Mouse (Mus musculus) right cerebral cortex, adult 18-20 months (tissue): ENCODE data around the gene Papola.
"Not testable (repeated sequence)": the region's sequence is repeated elsewhere in the genome, so short reads cannot be mapped to it uniquely, and the experiment has no call there.

Experiments
- DNase-seq: peaks from one replicate; pipeline ENCODE4 v3.0.0; 2022; ENCODE audit warnings: mixed read lengths

Papola gene

DNA sequence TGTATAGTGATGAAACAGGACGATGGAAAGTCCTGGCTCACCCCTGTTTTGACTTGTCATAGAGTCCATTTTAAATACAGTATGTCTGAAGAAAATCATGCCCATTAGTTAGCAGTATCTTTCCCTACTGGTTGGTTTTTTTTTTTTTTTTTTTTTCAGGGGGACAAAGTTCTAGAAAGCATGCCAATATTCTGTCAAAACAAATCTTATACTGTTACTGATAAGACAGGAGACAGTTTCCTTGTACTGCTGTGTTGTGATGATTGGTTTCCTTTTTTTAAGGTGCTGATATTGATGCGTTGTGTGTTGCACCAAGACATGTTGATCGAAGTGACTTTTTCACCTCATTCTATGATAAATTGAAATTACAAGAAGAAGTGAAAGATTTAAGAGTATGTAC lies 21.7 kb downstream of the Papola start:
- no peak for DNase-seq

DNA sequence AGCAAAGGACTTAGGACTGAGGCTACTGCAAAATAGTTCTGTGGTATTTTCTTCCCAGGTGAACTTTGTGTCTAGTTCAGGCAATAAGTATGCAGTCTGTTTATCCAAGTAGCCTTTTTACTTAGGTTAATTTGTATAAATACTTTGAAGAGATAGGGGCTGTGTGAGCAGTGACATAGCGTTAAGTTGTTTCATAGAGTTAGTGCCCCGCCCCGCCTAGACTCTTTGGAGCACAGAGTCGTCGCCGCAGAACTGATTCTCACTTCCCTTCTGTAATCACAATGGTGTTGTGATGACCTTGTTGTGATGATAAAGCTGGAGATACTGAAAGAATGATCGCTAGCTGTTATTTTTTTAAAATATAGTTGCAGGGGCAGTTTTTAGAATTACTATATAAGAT lies 22.9 kb downstream of the Papola start:
- DNase-seq = no peak

DNA sequence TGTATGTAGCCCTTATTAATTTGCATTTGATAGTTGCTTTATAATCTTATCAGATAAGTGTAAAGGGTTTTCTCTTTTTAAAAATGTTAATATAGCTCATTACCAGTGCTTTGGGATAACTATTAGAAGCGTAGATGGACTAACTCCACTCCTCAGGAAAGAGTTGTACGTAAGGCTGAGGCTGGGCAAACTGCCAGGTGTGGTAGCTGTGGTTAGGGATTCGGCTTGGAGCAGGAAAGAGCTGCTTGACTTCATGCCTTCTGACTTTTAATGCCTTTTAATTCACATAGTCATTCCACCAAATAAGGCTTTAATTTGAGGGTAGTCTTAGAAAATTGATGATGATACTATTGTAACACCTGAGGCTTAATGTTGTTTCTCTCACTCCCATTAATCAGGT lies 24.5 kb downstream of the Papola start:
- no peak for DNase-seq

DNA sequence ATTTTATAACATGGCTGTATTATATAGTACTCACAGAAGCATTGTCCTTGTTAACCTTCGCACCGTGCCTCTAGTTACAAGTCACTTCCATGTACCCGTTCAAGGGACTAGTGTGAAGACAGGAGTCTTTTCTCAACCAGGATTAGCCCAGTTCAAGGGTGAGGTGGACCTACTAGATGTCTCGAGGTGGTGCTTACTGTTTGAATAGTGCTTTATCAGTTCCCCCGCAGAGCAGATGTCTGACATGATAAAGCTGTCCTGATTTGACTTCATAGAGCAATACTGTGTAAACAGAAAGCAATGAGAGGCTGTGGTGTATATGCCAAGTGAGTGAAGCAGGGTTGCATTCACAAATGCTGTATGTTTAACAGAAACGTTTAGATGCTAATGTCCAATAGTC lies 26.1 kb downstream of the Papola start:
- DNase-seq = no peak

DNA sequence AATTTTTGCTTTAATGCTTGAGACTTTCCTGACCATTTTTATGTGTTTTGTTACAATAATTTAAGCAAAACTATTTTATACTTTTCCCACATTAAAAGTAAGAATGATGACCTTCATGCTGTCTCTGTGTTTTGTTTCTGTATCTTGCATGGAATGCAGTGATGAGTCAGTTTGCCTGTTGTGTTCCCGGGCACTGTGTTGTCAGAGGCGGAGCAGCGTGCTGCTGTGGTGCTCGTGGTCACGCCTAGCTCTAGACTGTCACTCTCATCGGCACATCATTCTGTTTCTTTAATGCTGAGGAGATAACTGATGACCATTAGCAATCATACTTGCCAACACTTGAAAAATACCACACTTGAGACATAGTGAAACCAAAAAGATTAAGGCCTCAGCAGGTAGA lies 29.5 kb downstream of the Papola start:
- no peak for DNase-seq

DNA sequence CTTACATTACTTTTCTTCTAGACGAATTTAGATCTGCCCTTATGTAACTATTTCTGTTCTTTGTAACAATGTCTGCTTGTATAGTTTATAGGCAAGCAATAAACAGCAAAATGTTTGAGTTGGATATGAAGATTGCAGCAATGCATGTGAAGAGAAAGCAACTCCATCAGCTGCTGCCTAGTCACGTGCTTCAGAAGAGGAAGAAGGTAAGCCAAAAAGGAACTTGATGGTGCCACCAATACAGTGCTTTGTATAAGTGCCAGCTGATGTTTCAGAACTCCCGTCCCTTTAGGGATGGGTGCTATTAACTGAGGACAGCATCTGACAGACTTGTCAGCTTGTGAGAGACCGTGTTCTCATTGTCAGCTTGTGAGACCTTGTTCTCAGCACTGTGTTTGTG lies 39.0 kb downstream of the Papola start:
- no peak for DNase-seq

DNA sequence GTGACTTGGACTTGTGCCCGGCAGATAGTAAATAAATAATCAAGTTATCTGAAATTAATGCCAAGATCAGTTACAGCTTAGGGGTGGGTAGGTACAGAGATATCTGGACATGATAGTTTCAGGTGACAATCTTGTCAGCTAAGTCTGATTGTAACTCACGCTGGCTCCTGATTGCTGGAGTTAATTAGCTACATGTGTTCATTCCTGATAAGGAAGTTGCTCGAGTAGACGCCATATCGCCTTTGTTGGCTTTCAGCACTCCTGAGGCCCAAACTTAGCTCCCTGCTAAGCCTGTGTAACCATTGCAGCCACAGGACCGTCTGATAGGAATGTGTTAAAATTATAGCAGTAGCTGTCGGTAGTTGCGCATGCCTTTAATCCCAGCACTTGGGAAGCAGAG lies 40.2 kb downstream of the Papola start:
- no peak for DNase-seq

DNA sequence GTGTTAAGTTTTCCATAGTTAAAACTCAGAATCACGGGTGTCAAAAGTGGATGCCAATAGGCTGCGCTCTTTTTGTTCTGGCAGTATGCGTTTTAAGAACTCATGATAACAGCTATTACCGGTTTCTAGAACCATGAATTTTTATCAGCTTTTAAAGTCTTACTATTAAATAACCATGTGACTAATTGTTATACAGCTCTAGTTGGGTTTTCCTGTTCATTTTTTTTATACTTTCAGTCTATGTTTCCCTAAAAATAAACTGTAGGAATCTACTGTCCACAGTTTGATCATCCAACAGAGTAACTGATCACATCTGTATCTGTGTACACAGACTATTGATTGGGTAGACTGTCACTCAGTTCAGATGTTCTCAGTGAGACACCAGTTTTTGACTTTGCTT lies 40.8 kb downstream of the Papola start:
- DNase-seq = no peak

DNA sequence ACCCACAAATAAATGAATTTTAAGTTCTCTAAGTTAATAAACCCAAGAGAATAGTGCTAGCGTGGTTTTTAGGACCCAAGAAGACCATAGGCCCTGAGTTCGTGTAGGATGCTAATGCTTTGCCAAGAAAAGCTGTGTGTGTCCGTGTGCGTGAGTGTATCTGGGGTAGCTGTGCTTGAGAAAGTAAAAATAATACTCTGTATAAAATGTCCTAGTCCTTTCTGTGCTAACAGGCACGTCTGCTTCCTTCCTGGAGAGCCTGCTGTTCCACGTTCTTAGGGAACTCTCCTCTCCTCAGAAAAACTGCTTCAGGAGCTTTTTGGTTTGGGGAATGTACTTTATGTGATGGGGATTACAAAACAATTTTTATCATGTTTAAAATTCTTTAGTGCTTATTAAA lies 48.0 kb downstream of the Papola start:
- DNase-seq = peak; percentile 56

DNA sequence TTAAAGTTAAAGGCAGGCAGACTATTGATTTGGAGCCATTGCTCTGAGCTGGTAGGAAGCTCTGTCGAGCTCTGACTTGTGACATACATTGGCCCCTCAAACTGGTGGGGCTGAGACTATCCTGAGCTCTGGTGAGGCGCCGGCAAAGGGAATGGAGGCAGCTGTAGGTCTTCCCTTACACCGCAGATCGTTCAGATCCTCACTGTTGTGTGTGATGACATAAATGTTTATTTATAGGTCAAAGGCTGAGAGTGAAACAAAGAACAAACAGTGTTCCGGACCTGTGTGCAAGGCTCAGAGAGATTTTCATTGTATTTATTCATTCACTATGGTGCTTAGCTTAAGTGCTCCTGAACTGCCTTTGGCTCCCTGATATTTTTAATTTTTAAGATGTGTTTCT lies 50.4 kb downstream of the Papola start:
- no peak for DNase-seq

DNA sequence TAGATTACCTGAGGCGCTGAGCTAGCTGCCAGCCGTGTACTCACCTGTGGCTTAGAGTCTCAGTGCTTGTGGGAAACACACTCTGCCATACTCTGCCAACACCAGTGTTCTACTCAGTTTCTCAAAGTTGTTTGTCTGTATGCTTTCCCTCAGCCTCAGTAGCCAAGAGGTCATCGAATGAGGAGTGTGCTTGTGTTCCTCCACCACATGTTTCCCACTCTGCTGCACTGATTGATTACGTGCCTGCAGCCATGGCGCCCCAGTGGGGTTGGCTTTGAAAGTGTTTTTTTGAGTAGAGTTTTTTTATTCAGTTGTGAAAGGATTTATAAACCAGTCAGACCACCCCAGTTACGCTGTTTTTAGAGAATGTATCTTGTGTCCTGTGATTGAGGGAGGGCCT lies 51.1 kb downstream of the Papola start:
- no peak for DNase-seq

DNA sequence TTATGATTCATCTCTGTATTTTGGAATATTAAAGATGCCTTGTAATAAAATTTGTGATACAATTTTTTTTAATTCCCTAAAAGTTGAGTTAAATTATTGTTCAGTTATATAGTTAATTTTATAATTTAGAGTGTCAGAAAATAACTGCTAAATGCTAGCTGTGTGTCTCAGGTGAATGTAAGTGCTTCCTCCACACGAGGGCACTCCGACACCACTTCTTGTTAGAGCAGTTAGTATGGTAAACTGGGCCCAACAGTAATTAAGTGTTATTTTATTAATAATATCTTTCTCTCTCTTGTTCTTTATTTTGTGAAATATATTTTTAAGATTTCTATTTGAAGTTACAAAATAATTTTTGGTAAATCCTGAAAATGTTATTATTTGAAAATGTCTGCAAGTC lies 51.7 kb downstream of the Papola start:
- DNase-seq = no peak

DNA sequence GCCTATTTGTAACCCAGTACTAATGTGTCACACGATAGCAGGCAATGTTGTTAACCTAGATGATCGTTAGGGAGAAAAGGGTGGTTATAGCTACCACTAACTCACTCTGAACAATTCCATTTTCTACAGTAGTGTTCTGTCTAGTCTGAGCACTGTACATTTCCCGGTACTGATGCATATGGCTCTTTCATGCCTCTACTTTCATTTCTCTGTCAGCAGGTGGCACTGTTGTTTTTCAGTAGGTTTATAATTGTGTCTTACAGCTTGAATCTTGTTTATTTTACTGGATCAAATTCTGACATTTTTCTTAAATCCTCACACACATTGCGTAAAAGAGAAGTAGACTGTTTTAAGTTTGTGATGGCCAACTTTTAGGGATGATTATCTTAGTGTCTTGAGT lies 54.6 kb downstream of the Papola start:
- DNase-seq = no peak

DNA sequence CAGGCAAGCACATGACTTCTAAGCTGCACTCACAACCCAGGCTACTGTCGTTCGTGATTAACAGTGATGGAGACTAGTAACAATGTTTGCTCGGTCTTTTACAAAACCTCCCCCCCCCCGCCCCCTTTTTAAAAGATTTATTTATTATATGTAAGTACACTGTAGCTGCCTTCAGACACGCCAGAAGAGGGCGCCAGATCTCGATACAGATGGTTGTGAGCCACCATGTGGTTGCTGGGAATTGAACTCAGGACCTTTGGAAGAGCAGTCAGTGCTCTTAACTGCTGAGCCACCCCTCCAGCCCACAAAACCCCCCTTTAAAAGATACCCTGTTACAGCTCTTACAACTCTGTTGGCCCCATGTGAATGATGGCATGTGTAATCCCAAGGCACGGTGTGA lies 56.1 kb downstream of the Papola start:
- DNase-seq = not testable (repeated sequence)

DNA sequence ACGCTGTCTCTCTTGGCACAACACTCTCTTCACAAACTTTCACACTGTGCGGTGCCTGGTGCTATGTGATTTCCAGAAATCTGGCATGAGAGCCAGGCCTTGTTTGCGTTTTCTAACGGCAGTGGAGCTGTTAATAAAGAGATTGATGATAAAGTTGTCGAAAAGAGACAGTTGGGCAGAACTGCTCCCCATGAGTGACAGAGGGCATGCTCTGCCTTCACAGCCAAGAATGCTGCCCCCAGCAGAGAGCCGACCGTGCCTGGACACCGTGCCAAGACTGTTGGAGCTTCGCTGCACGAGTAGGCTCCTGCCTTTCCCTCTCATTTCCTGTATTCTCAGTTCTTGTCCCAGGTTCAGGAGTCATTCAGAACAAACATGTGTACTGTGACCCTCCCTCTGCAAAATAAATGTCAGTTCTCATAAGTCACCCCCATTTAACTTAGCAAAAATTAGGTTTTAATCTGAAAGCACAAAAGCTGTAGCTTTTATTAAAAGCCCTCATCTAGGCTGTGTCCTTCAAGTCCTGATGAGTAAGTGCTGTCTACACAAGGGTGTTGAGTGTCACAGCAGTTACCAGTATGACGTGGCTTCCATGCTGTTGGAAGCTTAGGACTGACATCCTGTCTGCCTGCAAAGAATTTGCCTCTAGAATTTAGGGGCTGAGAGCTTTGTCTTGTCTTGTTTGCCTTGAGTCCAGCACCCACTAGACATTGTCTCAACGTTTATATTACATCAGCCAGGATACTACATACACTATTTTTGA lies 58.9 kb downstream of the Papola start:
- DNase-seq = no peak

DNA sequence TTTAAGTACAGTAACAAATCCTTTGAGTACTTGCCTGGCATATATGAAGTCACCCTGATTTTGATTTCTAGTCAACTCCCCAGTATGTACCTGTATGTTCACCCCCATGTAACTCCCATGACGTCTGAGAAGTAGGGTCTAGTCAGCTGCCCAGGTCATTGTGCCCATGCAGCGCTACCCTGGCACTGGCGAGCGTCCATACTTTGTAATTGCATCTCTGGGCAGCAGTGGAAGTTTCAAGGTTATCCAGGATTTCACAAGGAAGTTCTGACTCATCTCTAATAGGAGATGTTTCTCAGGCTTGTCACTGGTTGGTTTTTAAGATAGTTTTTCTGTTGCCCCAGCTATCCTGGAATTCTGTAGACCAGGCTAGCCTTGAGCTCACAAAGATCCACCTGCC lies 59.9 kb downstream of the Papola start:
- DNase-seq = no peak

DNA sequence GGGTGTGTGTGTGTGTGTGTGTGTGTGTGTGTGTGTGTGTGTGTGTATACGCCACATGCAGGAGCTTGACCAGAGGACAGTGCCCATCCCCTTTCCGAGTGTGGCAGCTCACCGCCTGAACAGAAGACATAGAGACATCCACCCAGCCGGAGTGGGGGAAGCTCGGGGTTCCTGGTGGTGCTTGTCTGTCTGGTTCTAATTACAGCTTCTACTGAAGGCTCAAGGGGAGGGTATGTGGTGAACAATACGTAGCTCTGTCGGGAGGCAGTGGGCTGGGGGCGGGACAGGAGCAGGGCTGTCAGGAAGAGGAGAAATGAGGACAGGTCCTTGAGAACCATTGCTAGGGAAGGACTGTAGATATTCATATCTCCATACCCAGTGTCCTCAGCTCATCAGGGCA lies 64.6 kb downstream of the Papola start:
- no peak for DNase-seq

DNA sequence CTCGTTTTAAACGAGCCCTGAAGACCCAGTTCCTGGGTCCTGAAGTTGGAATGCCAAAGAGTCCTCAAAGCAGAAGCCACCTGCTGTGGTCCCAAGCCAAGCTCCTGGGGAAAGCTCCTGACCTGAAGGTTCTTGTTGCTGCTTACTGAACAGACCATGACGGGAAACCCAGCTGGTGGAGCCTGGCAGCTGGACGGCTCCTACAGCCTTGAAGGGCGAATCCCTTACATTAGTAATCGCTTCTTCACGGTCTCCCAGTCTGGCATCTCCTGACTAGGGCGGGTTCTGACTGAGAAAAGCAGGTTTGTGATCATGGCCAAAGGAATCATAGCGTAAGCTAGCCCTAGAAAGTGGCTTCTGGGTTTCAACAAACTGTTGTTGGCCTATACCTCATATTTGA lies 66.2 kb downstream of the Papola start:
- no peak for DNase-seq

DNA sequence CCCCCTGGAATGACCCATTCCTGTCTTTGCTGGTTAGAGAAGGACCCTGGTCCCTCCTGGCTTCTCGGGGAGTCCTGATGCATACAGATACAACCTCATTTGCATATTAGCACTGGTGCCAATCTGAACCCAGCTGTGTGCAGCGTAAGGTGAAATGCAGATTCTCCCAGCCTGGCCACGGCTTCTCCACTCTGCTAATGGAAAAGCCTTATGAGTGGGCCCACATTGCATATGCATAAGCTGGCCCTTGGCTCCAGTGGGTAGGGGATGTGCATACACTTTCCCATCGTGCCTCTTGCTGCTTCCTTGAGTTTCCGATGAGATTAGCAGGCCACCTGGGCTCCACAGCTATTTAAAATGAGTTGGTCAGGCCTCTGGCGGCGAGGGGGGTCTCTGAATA lies 68.3 kb downstream of the Papola start:
- DNase-seq = no peak

DNA sequence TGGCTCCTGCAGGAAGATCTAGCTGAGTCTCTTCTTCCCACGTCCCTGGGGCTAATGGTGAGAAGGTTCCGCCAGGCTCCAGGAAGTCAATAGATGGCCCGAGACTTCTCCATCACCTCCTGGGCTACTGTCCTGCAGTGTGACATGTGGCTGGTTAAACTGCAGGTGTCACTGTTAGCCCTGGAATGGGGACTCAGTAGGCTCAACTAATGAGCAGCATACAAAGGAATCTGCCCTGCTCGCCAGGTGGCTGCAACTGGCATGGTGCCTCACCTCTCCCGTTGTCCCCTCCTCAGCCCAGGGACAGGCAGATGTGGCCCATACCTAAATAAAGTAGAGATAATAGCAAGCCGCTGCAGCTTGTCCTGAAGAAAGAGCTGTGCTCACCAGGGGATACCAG lies 70.1 kb downstream of the Papola start:
- DNase-seq = peak; percentile 54

DNA sequence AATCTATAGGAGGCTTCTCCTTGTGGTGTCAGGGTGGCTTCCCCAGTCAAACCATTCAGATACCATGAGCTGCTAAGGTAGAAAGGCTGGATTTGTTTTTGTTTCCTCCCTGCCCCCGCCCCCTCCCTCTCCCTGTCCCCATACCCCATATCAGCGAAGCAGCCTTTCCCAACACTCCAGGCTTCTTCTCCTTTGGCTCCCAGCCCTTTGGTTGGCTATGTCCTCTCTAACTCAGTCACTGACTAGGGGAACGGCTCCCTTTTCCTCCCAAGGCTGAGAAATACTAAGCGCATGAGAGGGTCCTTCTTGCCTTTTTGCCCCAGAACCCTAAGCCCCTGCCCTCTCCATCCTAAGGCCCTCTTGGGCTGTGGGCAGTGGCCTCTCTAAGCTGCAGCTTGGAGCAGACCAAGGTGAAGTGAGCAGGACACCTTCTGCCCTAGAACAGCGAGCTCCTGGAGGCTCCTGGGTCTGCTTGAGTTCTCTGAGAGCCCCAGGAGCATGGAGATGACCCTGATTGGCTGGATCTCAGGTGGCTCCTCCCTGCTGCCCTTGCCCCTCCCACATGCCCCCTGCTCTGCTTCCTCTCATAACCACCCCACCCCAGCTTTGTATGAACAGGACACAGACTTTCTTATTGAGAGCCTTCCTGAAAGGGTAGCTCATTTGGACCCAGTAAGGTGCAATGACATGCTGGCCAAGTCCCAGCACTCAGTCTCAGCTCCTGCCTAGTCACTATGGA lies 73.6 kb downstream of the Papola start:
- DNase-seq = no peak

DNA sequence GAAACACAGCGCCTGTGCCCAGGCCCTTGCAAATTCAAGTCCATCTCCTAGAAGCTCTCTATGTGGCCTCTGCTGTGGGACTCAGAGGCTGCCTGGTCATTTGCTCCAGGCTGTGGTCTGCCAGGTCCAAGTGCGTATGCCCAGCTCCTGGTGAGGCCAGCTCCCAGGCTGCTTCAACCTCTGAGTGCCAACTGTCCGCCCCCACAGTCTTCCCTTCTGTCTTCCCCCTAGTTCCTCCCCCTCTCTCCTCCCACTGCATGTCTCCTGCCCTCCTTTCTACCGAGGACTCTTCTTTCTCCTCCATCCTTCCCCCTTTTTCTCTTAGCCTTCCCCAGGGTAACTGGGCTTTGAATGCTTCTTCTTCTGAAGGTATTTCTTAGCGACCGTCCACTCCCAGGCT lies 77.6 kb downstream of the Papola start:
- no peak for DNase-seq

DNA sequence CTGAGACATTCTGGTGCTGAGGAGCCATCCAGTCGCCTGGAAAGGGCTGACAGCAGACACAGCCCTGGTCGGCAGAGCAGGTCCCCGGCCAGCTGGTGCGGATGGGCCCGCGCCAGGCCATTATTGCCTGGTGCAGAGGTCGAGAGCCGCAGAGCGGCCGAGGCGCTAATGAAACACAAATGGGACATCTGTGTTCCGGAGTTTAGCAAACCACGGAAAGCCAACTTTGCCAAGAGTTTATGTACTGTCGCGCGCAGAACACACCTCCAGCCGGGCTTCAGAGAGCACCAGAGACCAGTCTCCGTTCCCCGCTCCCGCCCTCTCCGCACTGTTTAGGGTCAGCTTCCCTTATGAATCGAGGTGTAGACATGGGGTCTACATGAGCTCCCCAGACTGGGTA lies 78.1 kb downstream of the Papola start:
- DNase-seq = no peak

DNA sequence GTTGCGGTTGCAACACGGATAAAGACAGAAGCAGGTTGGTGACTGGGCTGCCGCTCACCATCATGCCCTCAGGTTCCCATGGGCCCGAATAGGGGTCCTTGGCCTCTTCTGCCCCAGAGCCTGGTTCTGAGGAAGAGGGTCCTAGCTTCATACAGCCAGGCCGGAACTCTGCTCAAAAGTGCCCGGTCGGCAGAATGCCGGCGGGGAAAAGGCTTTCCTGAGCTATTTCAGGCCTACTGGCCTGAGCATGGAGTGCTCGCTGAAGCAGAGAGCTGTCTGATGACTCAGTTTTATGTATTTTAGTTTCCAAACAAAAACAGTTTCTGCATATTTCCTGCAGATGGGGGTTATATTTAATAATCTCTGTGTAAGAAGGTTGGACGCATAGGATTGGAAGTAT lies 78.9 kb downstream of the Papola start:
- no peak for DNase-seq

DNA sequence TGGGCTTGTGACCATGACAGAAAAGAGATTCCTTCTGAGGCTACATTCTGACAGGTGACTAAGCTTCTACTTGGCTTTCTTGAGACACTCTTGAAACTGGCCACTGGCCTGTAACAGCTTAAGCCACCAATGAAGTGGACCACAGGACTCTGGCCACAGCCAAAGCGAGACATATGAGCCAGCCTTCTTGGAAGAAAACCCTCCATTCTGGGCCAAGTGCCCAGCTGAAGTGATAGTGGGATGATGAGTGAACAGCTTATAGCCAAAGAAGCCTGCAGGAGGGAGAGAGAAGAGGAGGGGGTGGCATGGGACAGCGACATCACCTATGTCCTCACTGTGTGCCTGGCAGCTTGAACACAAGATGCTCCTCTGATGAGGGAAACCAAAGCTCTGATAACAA lies 83.2 kb downstream of the Papola start:
- no peak for DNase-seq
